Mouse (Mus musculus): ENCODE results near the gene Hirip3.

Hirip3 gene

GRCm38 (mm10) chr7:126914844-126915243 lies 53.1 kb downstream of the Hirip3 start:
- no peak for ATAC-seq (ENCODE audit: low TSS enrichment)

Measured in frontal cortex, adult (tissue).